Mouse (Mus musculus): ENCODE measurements at regions not wholly inside any gene's neighbourhood (a gene's known extent, or its start where the extent isn't known, plus 50 kb on each side); places are given as distances from the start of the nearest gene placed in this dataset.
"Not testable (repeated sequence)": the region's sequence is repeated elsewhere in the genome, so short reads cannot be mapped to it uniquely, and the experiment has no call there.

GRCm38 (mm10) chr12:104637046-104638032 lies 114.4 kb downstream of the Dicer1 start:
- no peak for DNase-seq (ENCODE audit: low spot score in 2 of 2)

- DNase-seq (ENCODE audit: low spot score in 2 of 2), result no peak
These were observed 115.3 kb downstream of the Dicer1 start for GRCm38 (mm10) chr12:104636474-104636873.

DNA sequence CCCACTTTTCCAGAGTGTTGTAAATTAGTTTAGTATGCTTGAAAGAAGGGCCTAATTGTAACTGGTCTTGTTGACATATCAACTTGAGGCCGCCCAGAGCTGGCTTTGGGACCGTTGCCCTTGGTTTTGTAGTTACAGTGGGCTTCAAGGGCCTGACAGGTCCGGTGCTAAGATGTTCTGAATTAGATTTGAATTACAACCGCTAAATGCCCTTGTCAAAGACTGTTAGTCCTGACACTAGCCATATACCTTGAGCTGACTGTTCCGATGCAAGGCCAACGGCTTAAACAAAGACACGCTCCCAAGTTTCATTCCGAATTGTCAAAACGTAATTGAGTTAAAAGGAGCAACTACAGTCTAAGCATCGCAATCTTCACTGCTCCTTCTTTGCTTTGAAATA lies 116.9 kb downstream of the Dicer1 start:
- DNase-seq (ENCODE audit: low spot score in 2 of 2), result no peak

DNA sequence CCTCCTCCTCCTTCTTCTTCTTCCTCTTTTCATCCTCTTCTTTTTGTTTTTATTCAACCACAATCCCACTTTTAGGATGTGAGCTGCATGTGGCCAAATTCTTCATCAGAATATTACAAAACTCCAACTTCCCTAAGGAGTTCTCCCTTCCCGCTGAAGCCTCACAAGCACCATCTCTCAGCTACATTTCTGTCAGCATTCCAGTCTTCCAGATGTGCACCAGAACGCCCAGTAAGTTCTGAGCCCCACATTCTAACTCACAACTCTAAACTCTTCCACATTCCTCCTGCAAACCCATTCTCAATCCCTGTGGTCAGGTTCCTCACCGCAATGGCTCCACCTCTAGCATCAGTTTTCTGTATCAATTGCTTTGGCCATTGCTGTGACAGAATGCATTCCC lies 121.2 kb downstream of the Dicer1 start:
- no peak for DNase-seq (ENCODE audit: low spot score in 2 of 2)

GRCm38 (mm10) chr12:104629449-104629848 lies 122.3 kb downstream of the Dicer1 start:
- peak; percentile 15 to 60 for DNase-seq (ENCODE audit: low spot score in 2 of 2)

GRCm38 (mm10) chr12:104626054-104626453 lies 125.7 kb downstream of the Dicer1 start:
- no peak for DNase-seq (ENCODE audit: low spot score in 2 of 2)

DNA sequence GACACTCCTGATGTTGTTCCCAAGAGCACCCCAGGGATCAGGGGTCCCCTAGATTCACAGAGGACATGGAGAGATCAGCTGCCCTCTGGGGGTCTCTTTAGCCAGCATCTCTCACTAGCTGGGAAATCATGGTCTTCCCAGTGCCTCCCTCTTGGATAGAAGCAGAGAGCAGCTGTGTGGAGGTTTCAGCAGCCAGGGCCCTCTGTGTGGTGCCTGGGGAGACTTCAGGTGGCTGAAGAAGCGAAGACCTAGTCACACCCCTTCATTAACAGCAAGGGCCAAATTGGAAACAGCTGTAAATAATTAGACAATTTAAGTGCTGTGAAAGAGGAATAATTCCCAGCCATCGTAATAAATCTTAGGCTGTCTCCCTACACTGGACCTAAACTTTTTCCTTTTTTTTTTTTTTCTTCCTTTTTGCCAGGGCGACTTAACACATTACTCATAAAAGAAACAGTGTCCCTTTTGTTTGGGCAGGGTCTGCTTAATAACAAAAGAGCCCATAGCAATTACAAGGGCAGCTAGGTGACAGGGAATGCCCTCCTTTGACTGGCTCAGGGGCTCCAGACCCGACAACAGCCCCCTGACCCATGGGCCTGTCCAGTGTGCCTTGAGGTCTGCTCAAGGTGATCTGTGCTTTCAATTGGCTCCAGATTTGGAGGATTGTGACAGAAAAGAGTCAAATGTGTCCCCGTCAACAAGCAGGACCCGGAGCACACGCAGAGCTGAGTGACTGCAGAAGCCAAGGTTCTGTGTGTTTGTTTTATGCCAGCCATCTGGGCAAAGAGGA lies 127.7 kb downstream of the Dicer1 start:
- DNase-seq (ENCODE audit: low spot score in 2 of 2), result no peak

GRCm38 (mm10) chr12:104617111-104617725 lies 134.5 kb downstream of the Dicer1 start:
- peak; percentile 67 to 82 for DNase-seq (ENCODE audit: low spot score in 2 of 2)

DNA sequence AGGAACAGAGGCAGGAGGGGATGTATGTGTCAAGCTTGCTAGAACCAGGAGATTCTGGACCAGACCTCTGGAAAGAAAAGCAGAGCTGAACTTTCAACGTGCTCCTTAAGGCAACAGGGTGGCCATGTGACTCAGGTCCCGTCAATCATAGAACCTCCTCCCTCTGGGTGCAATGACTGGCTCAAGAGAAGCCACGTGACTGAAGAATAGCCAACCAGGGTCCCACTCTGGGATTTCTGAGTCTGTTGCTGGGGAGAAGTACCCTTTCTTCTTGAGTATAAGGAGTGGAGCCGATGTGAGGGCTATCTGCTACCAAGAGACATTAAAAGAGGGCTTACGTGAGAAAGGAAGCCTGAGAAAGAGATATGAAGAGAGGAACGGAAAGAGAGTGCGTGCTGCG lies 137.5 kb downstream of the Dicer1 start:
- no peak for DNase-seq (ENCODE audit: low spot score in 2 of 2)

DNA sequence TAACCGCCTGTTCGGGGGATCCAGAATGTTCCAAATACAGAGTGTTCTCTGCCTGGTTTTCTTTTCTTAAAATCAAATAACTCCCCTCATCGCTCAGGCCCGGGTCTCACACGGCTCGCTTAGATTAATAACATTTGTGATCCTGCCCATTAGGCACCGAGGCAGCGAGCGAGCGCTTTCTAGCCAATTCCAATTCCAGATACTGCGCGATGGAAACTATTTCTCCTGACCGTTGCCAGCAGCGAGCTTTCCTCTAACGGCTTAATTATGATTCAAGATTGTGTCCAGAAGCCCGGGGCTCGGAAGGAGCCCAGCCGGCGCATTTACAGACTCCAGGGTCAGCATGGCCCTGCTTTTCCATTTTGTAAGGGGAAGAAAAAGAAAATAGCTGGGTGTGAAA lies 136.6 kb upstream of the Gsc start:
- DNase-seq (ENCODE audit: low spot score in 2 of 2), result peak in 1 of 2 experiments; percentile 27

DNA sequence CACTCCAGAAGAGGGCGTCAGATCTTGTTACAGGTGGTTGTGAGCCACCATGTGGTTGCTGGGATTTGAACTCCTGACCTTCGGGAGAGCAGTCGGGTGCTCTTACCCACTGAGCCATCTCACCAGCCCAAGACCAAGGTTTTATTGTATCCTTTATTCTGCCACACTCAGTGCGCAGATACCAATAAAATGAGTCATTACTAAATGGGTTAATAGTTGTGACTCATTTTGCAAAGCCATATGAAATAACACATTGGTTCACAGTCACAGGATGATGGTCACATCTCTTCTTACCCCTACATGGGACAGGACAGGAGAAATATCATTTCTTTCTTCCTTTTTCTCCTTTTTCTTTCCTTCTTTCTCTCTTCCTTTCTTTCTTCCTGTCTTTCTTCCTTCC lies 135.8 kb upstream of the Gsc start:
- DNase-seq (ENCODE audit: low spot score in 2 of 2), result not testable (repeated sequence)

DNA sequence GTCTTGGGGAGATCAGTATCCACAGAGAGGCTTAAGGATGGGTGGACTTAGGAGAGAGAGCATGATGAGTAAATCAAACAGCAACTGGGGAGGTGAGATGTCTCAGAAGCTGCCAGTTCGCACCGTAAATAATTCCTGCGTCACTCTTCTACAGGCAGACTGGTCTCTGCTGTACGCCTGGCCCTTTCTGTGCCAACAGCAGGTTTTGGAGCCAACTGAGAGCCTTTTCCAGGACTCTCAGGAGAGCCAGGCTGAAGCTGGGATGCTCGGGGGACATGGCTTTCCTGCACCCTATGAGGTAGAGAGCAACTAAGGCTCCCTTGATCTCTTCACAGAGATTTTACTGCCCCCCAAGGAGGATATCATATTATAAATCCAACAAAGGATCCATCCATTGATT lies 134.3 kb upstream of the Gsc start:
- DNase-seq (ENCODE audit: low spot score in 2 of 2), result no peak

- DNase-seq (ENCODE audit: low spot score in 2 of 2), result no peak
These were observed 132.6 kb upstream of the Gsc start for GRCm38 (mm10) chr12:104605535-104606399.

DNA sequence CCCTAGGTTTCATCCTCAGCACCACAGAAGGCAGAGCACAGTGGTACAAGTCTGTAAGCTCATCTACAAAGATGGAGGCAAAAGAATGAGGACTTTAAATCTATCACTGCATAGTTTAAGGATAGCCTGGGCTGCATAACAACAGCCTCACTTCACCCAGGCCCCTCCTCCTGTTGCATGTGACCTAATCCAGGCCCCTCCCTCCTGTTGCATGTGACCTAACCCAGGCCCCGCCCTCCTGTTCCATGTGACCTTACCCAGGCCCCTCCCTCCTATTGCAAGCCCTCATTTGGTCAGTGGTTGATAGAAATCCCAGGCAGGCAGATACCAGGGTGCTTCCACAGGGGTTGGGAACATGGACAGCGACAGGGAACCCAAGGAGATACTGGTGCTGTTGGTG lies 124.9 kb upstream of the Gsc start:
- no peak for DNase-seq (ENCODE audit: low spot score in 2 of 2)

DNA sequence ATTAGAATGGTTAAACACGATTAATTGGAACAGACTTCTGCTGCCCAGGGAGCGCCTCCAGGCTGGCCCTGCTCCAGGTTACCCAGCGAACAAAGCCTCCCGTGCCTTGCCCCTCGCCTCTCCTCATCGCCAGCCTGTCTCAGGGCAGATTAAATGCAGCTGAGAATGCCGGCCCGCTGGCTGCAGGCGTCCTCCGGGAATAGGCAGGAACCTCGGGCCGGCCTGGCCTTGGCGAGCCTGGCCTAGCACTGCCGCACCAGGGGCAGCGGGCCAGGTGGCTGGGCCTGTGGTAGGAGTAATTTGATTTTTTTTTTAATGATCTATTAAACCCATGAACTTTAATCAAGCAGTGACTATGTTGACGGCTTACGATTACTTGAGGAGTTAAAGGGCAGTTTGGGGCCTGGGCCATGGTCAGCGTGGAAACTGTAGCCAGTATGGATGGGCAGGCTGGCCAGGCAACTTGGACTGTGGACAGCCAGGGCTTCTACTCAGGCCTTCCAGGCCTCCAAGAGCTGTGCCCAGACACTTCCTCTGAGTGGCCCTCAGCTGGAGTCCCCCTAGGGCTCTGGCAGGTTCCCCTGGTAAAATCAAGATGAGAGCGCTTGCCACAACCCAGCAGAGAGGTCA lies 120.5 kb upstream of the Gsc start:
- peak; percentile 18 to 59 for DNase-seq (ENCODE audit: low spot score in 2 of 2)

DNA sequence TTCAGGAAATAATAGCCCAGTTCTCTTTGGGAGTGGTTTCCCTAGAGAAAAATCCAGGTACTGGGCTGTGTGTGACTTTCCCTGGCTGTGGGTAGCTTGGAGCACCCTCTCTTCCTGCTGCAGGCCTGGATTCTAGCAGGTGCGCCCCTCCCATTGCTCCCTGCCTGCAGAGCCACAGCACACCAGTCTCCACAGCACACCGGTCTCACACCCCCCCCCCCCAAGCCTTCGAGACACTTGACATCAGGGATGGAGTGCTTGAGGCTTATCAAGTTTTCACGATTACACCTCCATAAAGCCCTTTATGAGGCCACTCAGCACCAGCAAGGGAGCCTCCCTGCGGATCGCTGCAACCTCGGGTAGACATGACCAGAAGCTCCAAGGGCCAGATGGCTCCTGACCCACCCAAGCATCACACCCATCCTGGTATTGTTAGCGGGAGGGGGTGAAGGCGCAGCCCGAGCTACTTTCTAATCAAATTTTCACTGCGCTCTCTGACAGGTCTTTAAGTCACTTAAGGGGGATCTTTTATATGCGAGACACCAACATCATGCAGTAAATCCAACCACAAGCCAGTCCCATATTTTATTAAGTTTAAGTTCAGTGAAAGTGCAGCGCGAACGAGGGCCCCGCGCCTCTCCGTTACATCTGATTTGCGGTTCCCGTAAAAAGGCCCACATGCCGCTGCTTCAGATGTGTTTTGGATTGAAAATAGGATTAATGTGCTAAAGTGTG lies 119.8 kb upstream of the Gsc start:
- no peak for DNase-seq (ENCODE audit: low spot score in 2 of 2)

GRCm38 (mm10) chr12:104591571-104591970 lies 118.4 kb upstream of the Gsc start:
- DNase-seq (ENCODE audit: low spot score in 2 of 2), result no peak

DNA sequence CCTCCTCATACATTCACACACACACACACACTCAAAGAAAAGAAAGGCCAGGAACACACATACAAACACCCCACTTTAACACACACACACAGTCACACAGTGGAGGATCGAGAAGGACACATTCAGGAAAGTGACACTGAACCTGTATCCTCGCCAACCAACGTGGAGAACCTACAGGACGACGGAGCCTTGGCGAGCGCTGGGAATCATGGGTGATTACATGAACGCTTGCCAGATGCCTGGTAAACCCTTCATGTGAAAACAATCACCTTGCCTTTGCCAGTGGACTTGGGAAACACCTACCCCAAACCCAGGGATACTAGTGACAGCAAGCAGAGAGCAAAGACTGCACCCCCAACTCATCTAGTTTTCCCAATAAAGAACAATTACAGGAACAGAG lies 117.2 kb upstream of the Gsc start:
- DNase-seq (ENCODE audit: low spot score in 2 of 2), result no peak

- DNase-seq (ENCODE audit: low spot score in 2 of 2), result no peak
These were observed 111.3 kb upstream of the Gsc start for GRCm38 (mm10) chr12:104584408-104584807.

DNA sequence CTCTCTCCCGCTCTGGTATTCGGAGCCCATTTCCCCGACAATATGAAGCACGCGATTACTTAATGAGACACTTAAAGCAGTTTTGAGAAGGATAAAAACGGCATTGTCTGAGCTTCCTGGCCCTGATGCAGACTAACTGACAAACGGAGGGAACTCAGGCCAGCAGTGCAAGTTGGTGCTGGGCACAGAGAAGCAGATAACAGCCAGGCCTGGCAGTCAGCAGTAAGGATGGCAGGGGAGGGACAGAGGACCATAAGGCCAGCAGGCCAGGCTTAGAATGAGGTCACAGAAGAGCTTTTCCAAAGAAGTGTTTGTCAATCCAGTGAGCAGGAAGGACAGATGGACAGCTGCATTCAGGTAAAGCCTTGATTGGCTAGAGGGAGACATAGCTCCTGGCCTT lies 107.7 kb upstream of the Gsc start:
- DNase-seq (ENCODE audit: low spot score in 2 of 2), result no peak

Measured in layer of hippocampus, adult 18-20 months (tissue).